Mouse (Mus musculus) myocyte (in vitro differentiated cells): ENCODE measurements around the gene Sept7.

ENCODE experiments used
- POLR2A ChIP-seq: IDR thresholded peaks from one replicate; pipeline ENCODE4 v1.6.1; 2011; ENCODE audit warnings: low read depth, mild to moderate bottlenecking, control low read depth, moderate library complexity; ENCODE audit not compliant: insufficient read length
- USF1 ChIP-seq: IDR thresholded peaks from one replicate; pipeline ENCODE4 v1.6.1; 2011; ENCODE audit warnings: low read depth, mild to moderate bottlenecking, control low read depth, moderate library complexity

- no peak for TF ChIP-seq USF1
- TF ChIP-seq POLR2A, result no peak
Measured at GRCm38 (mm10) chr9:25328946-25329723, 76.9 kb downstream of the Sept7 start.
